Mouse (Mus musculus): Measurements from ENCODE around the gene Cdhr5.
"Not testable (repeated sequence)": the region's sequence is repeated elsewhere in the genome, so short reads cannot be mapped to it uniquely, and the experiment has no call there.

The Cdhr5 gene

GRCm38 (mm10) chr7:141277701-141278678 lies 1.4 kb upstream of the Cdhr5 start:
- DNase-seq (ENCODE audit: extremely low spot score) = no peak

- DNase-seq (ENCODE audit: extremely low spot score) = no peak
Measured at GRCm38 (mm10) chr7:141275356-141275755, 1.2 kb downstream of the Cdhr5 start.

GRCm38 (mm10) chr7:141270631-141271030 lies 6.0 kb downstream of the Cdhr5 start:
- no peak for DNase-seq (ENCODE audit: extremely low spot score)

GRCm38 (mm10) chr7:141269273-141269545 lies 7.4 kb downstream of the Cdhr5 start:
- no peak for DNase-seq (ENCODE audit: extremely low spot score)

- DNase-seq (ENCODE audit: extremely low spot score) = no peak
Measured at GRCm38 (mm10) chr7:141268466-141269272, 7.9 kb downstream of the Cdhr5 start.

- no peak for DNase-seq (ENCODE audit: extremely low spot score)
Measured at GRCm38 (mm10) chr7:141265739-141266561, 10.6 kb downstream of the Cdhr5 start, which contains the start of gene Irf7. Irf7 (minus strand) TSS chr7:141266481.

- DNase-seq (ENCODE audit: extremely low spot score) = no peak
Measured at GRCm38 (mm10) chr7:141265411-141265738, 11.2 kb downstream of the Cdhr5 start.

GRCm38 (mm10) chr7:141264761-141265410 lies 11.7 kb downstream of the Cdhr5 start:
- no peak for DNase-seq (ENCODE audit: extremely low spot score)

GRCm38 (mm10) chr7:141264041-141264700 lies 12.4 kb downstream of the Cdhr5 start:
- DNase-seq (ENCODE audit: extremely low spot score) = no peak

- DNase-seq (ENCODE audit: extremely low spot score) = no peak
Measured at GRCm38 (mm10) chr7:141263640-141264039, 12.9 kb downstream of the Cdhr5 start.

GRCm38 (mm10) chr7:141261480-141261879 lies 15.1 kb downstream of the Cdhr5 start:
- no peak for DNase-seq (ENCODE audit: extremely low spot score)

- DNase-seq (ENCODE audit: extremely low spot score) = no peak
Measured at GRCm38 (mm10) chr7:141256159-141256558, 20.4 kb downstream of the Cdhr5 start.

GRCm38 (mm10) chr7:141250486-141250885 lies 26.1 kb downstream of the Cdhr5 start:
- not testable (repeated sequence) for DNase-seq (ENCODE audit: extremely low spot score)

- no peak for DNase-seq (ENCODE audit: extremely low spot score)
Measured at GRCm38 (mm10) chr7:141231551-141231950, 45.0 kb downstream of the Cdhr5 start.

- DNase-seq (ENCODE audit: extremely low spot score) = no peak
Measured at GRCm38 (mm10) chr7:141231111-141231510, 45.5 kb downstream of the Cdhr5 start.

GRCm38 (mm10) chr7:141230570-141230969 lies 46.0 kb downstream of the Cdhr5 start:
- no peak for DNase-seq (ENCODE audit: extremely low spot score)

GRCm38 (mm10) chr7:141229702-141230101 lies 46.9 kb downstream of the Cdhr5 start:
- no peak for DNase-seq (ENCODE audit: extremely low spot score)

GRCm38 (mm10) chr7:141228279-141229067 lies 48.1 kb downstream of the Cdhr5 start, which contains the start of gene Phrf1:
Phrf1 (plus strand) TSS chr7:141228784.
- peak; percentile 93 for DNase-seq (ENCODE audit: extremely low spot score)

- DNase-seq (ENCODE audit: extremely low spot score) = no peak
Measured at GRCm38 (mm10) chr7:141227796-141228195, 48.8 kb downstream of the Cdhr5 start.

GRCm38 (mm10) chr7:141226535-141226934 lies 50.1 kb downstream of the Cdhr5 start:
- DNase-seq (ENCODE audit: extremely low spot score) = no peak

All from embryo, embryonic 9.5 days (tissue).